Mouse (Mus musculus): ENCODE measurements around the gene Nup188. TPM values are rescaled to one million over a fixed set of nuclear protein-coding genes. Genes with fewer than 3 reads are reported as not detected.

The Nup188 gene
- total RNA-seq, 2 experiments from 2014 or later, result 19.5 to 20.7 TPM

GRCm38 (mm10) chr2:30386913-30387312, 100.7 kb downstream of the Nup188 start:
- DNase-seq, result no peak

GRCm38 (mm10) chr2:30389000-30389399, 102.8 kb downstream of the Nup188 start:
- no peak for DNase-seq

GRCm38 (mm10) chr2:30392114-30392576, 105.9 kb downstream of the Nup188 start, which contains the start of gene Dolpp1:
Gene Dolpp1 (plus strand): TSS chr2:30392254.
- DNase-seq, result peak; percentile 94 to 98

GRCm38 (mm10) chr2:30392577-30393369, 106.6 kb downstream of the Nup188 start:
- peak; percentile 88 to 90 for DNase-seq

- DNase-seq, result no peak
These were observed 107.1 kb downstream of the Nup188 start for GRCm38 (mm10) chr2:30393370-30393656.

Small RNAs within 50 kb of the gene (microRNA-seq; reads per million reads assigned to microRNA genes)
- gene Gm47292, result 0 reads per million in 2 experiments

Other genes starting within 250 kb of the Nup188 start
- 1 to 10 TPM; 6.3 to 6.8 TPM for gene Wdr34, start 237.5 kb upstream of the Nup188 start, total RNA-seq (2021)
- gene Set, start 229.0 kb upstream of the Nup188 start, total RNA-seq (2021), result 10 to 100 TPM; 94.9 to 98.5 TPM
- 1 to 10 TPM; 7.8 to 9.3 TPM for gene Pkn3, start 208.7 kb upstream of the Nup188 start, total RNA-seq (2021)
- 1 to 10 TPM; 2.8 to 3.9 TPM for gene Zdhhc12, start 192.7 kb upstream of the Nup188 start, total RNA-seq (2021)
- 10 to 100 TPM; 21.8 to 23.5 TPM for gene Zer1, start 161.8 kb upstream of the Nup188 start, total RNA-seq (2021)
- 10 to 100 TPM; 17.4 to 18.6 TPM for gene Tbc1d13, start 152.7 kb upstream of the Nup188 start, total RNA-seq (2021)
- gene Endog, start 114.9 kb upstream of the Nup188 start, total RNA-seq (2021), result 10 to 100 TPM; 89.0 to 98.3 TPM
- gene Spout1, start 107.9 kb upstream of the Nup188 start, total RNA-seq (2021), result 1 to 10 TPM; 4.8 to 6.4 TPM
- 10 to 100 TPM; 36.0 to 36.5 TPM for gene Kyat1, start 80.5 kb upstream of the Nup188 start, total RNA-seq (2021)
- gene Lrrc8a, start 48.7 kb upstream of the Nup188 start, total RNA-seq (2021), result 10 to 100 TPM; 77.9 to 86.5 TPM
- 1 to 10 TPM; 3.4 to 3.6 TPM for gene Gm28035, start 45.8 kb upstream of the Nup188 start, total RNA-seq (2021)
- gene Phyhd1, start 20.2 kb upstream of the Nup188 start, total RNA-seq (2021), result 100 to 1,000 TPM; 109 to 110 TPM
- not detected for gene Gm28038, start 5.4 kb upstream of the Nup188 start, total RNA-seq (2021)
- 10 to 100 TPM; 23.4 to 25.5 TPM for gene Dolk, start 63 bp upstream of the Nup188 start, total RNA-seq (2021)
- gene Sh3glb2, start 72.9 kb downstream of the Nup188 start, total RNA-seq (2021), result 10 to 100 TPM; 34.6 to 42.9 TPM
- 10 to 100 TPM; 83.0 to 85.6 TPM for gene Miga2, start 77.8 kb downstream of the Nup188 start, total RNA-seq (2021)
- 1 to 10 TPM; 6.4 to 7.8 TPM for gene Dolpp1, start 105.9 kb downstream of the Nup188 start, total RNA-seq (2021)
- gene Crat, start 129.4 kb downstream of the Nup188 start, total RNA-seq (2021), result 100 to 1,000 TPM; 507 to 509 TPM
- 10 to 100 TPM; 81.6 to 96.7 TPM for gene Ptpa, start 129.6 kb downstream of the Nup188 start, total RNA-seq (2021)
- gene Ier5l, start 187.8 kb downstream of the Nup188 start, total RNA-seq (2021), result 1 to 10 TPM; 2.6 to 3.2 TPM

Data from heart, adult 18-20 months (tissue).